29 mouse cellular contexts compared by ENCODE assay signal in genomic region chr14:118307060-118307459, GRCm38 (mm10). TPM values are rescaled to one million over a fixed set of nuclear protein-coding genes. Genes with fewer than 3 reads are reported as not detected.
DNase-seq lines count a peak whose midpoint lies in the region; ATAC-seq and TF ChIP-seq lines count a peak whose summit lies in the region.
"Had no signal": no experiment of that assay in that cellular context is flagged by ENCODE, and none has a peak within 500 bp of the region (broad histone marks: within the 10 kb centered on the region; RNA-seq: fewer than 3 reads in every experiment).

No protein-coding gene starts in this region.

- 68% methylated on average over 8 of the region's 8 CpGs for WGBS in embryonic facial prominence, embryonic 14.5 days
- 82% methylated on average over 8 of the region's 8 CpGs for WGBS in embryonic facial prominence, embryonic 10.5 days
- WGBS in stomach, embryonic 15.5 days: 69% methylated on average over 8 of the region's 8 CpGs
- 67% methylated on average over 8 of the region's 8 CpGs for WGBS in stomach, postnatal 0 days

- H3K27ac ChIP-seq in embryonic facial prominence, embryonic 14.5 days (replicated peaks; ENCODE audit: low read depth, low read length): no peak overlapping the region
- no peak overlapping the region for H3K27ac ChIP-seq in embryonic facial prominence, embryonic 10.5 days (replicated peaks)
- H3K27ac ChIP-seq in CH12.LX (ENCODE audit: insufficient read depth, low read depth): peak overlapping the region; percentile 95
- H3K27ac ChIP-seq in stomach, embryonic 15.5 days: peak overlapping the region; percentile 52; the same call in 1 of the 2 replicates
- peak overlapping the region; percentile 67 for H3K27ac ChIP-seq in stomach, postnatal 0 days (replicated peaks)
- H3K27ac ChIP-seq: embryonic facial prominence, embryonic 12.5 days; embryonic facial prominence, embryonic 15.5 days; forebrain, embryonic 10.5 days; forebrain, embryonic 12.5 days had no signal

- peak; percentile 37 for DNase-seq in embryonic facial prominence, embryonic 14.5 days (ENCODE audit: low spot score)
- DNase-seq in embryonic facial prominence, embryonic 10.5 days (ENCODE audit: low spot score): no peak
- peak; percentile 68 for DNase-seq in CH12.LX (ENCODE audit: extremely low read depth)
- no peak for DNase-seq in stomach, postnatal 0 days (ENCODE audit: low spot score)
- DNase-seq in heart, adult 9 months (ENCODE audit: low spot score in 2 of 2): no peak
- DNase-seq: adrenal gland, adult 8-10 months; adrenal gland, postnatal 14 days; adrenal gland, postnatal 36 days; B cell, adult 2 months; cerebellum, adult 11-12 months; cerebellum, adult 2 months; cerebellum, adult 9-10 months; cerebellum, postnatal 10 days; cerebellum, postnatal 36 days; embryo, embryonic 11 days had no signal

- ATAC-seq in embryonic facial prominence, embryonic 14.5 days (ENCODE audit: low read depth): no peak
- no peak for ATAC-seq in stomach, embryonic 15.5 days (ENCODE audit: insufficient read depth, low FRiP score, low read depth)
- ATAC-seq in stomach, postnatal 0 days (ENCODE audit: low FRiP score, low TSS enrichment): no peak
- no peak for ATAC-seq in activated CD4-positive, CD25-positive, alpha-beta regulatory T cell, adult 4 months
- ATAC-seq: CD4-positive, CD25-positive, alpha-beta regulatory T cell, adult 4 months; forebrain, embryonic 14.5 days; forebrain, embryonic 16.5 days had no signal

- no peak for TF ChIP-seq RAD21 in CH12.LX (IDR thresholded peaks at IDR 0.05; ENCODE audit: low read depth, low read length)

- no peak overlapping the region for H3K9ac ChIP-seq in embryonic facial prominence, embryonic 14.5 days (ENCODE audit: low read depth, low read length)
- peak overlapping the region; percentile 89 for H3K9ac ChIP-seq in CH12.LX (ENCODE audit: insufficient read depth, low read depth)
- H3K9ac ChIP-seq in stomach, embryonic 15.5 days: no peak overlapping the region
- no peak overlapping the region for H3K9ac ChIP-seq in stomach, postnatal 0 days (ENCODE audit: low read length)
- H3K9ac ChIP-seq: embryonic facial prominence, embryonic 12.5 days; embryonic facial prominence, embryonic 15.5 days; forebrain, embryonic 12.5 days had no signal

- peak; percentile 69 for TF ChIP-seq POLR2A in CH12.LX (IDR thresholded peaks at IDR 0.05; ENCODE audit: low read depth, low read length)

- no peak for TF ChIP-seq CTCF in CH12.LX (conservative IDR thresholded peaks at IDR 0.05 in 1 of 2, IDR thresholded peaks at IDR 0.05 in 1 of 2; ENCODE audit: low read depth in 2 of 2, low read length in 2 of 2)
- no peak for TF ChIP-seq CTCF in stomach, postnatal 0 days (IDR thresholded peaks at IDR 0.05; ENCODE audit: low read depth)

- H3K4me1 ChIP-seq in embryonic facial prominence, embryonic 14.5 days (ENCODE audit: control insufficient read depth, insufficient read depth, low read length): peaks cover 4% of the 10 kb centered on the region
- H3K4me1 ChIP-seq in embryonic facial prominence, embryonic 10.5 days: peaks cover 3% of the 10 kb centered on the region; the same call in 1 of the 2 replicates
- H3K4me1 ChIP-seq in CH12.LX (ENCODE audit: control insufficient read depth in 1 of 2, insufficient read depth in 2 of 2): peaks cover 14 to 57% of the 10 kb centered on the region in 2 experiments
- peaks cover 5% of the 10 kb centered on the region; the same call in 1 of the 2 replicates for H3K4me1 ChIP-seq in stomach, embryonic 15.5 days
- no peaks in the 10 kb centered on the region for H3K4me1 ChIP-seq in stomach, postnatal 0 days (replicated peaks; ENCODE audit: control insufficient read depth, insufficient read depth)

- dilution Hi-C loops in CH12.LX (cut with MboI; ENCODE audit: extremely low pct_ligation_motif_present, extremely low pct_unique_long_range_greater_than_20kb, low sequenced_read_pairs): no loop called here

- in situ Hi-C loops in CH12.LX (cut with MboI; ENCODE audit: low pct_ligation_motif_present, low pct_unique_long_range_greater_than_20kb, low sequenced_read_pairs): no loop called here

- no peak overlapping the region for H3K4me3 ChIP-seq in embryonic facial prominence, embryonic 14.5 days (ENCODE audit: low read depth, low read length)
- H3K4me3 ChIP-seq in embryonic facial prominence, embryonic 10.5 days: no peak overlapping the region
- peak overlapping the region; percentile 46 to 59 (median 51) for H3K4me3 ChIP-seq in CH12.LX (replicated peaks in 1 of 3; ENCODE audit: low read depth in 2 of 3, low read length in 2 of 3, poor library complexity in 1 of 3)
- H3K4me3 ChIP-seq in stomach, embryonic 15.5 days (replicated peaks): no peak overlapping the region
- H3K4me3 ChIP-seq in stomach, postnatal 0 days (ENCODE audit: low read depth, low read length): no peak overlapping the region
- H3K4me3 ChIP-seq: embryonic facial prominence, embryonic 12.5 days; embryonic facial prominence, embryonic 15.5 days; erythroblast, embryonic 14.5 days; forebrain, embryonic 10.5 days; forebrain, embryonic 12.5 days had no signal

- no peaks in the 10 kb centered on the region for H3K36me3 ChIP-seq in embryonic facial prominence, embryonic 14.5 days (ENCODE audit: control insufficient read depth, insufficient read depth, low read length)
- H3K36me3 ChIP-seq in embryonic facial prominence, embryonic 10.5 days (replicated peaks): no peaks in the 10 kb centered on the region
- H3K36me3 ChIP-seq in CH12.LX (replicated peaks in 1 of 2; ENCODE audit: control insufficient read depth in 1 of 2, insufficient read depth in 1 of 2, low read length in 1 of 2): no peaks in the 10 kb centered on the region
- no peaks in the 10 kb centered on the region for H3K36me3 ChIP-seq in stomach, embryonic 15.5 days
- no peaks in the 10 kb centered on the region for H3K36me3 ChIP-seq in stomach, postnatal 0 days (ENCODE audit: control insufficient read depth, insufficient read depth, low read length)
- H3K36me3 ChIP-seq: embryonic facial prominence, embryonic 12.5 days; embryonic facial prominence, embryonic 15.5 days; forebrain, embryonic 10.5 days; forebrain, embryonic 12.5 days had no signal

- no peaks in the 10 kb centered on the region for H3K9me3 ChIP-seq in embryonic facial prominence, embryonic 14.5 days (ENCODE audit: control insufficient read depth, low read length)
- no peaks in the 10 kb centered on the region for H3K9me3 ChIP-seq in embryonic facial prominence, embryonic 10.5 days
- H3K9me3 ChIP-seq in CH12.LX (replicated peaks; ENCODE audit: low read length): no peaks in the 10 kb centered on the region
- H3K9me3 ChIP-seq in stomach, embryonic 15.5 days: no peaks in the 10 kb centered on the region
- no peaks in the 10 kb centered on the region for H3K9me3 ChIP-seq in stomach, postnatal 0 days (ENCODE audit: control insufficient read depth, low read length)
- H3K9me3 ChIP-seq: embryonic facial prominence, embryonic 12.5 days; embryonic facial prominence, embryonic 15.5 days; forebrain, embryonic 10.5 days; forebrain, embryonic 12.5 days had no signal

- no peaks in the 10 kb centered on the region for H3K27me3 ChIP-seq in embryonic facial prominence, embryonic 14.5 days (replicated peaks; ENCODE audit: control insufficient read depth, insufficient read depth, low read length)
- no peaks in the 10 kb centered on the region for H3K27me3 ChIP-seq in embryonic facial prominence, embryonic 10.5 days (replicated peaks; ENCODE audit: low read depth, poor library complexity, severe bottlenecking)
- H3K27me3 ChIP-seq in CH12.LX (replicated peaks): no peaks in the 10 kb centered on the region
- H3K27me3 ChIP-seq in stomach, embryonic 15.5 days (replicated peaks): no peaks in the 10 kb centered on the region
- no peaks in the 10 kb centered on the region for H3K27me3 ChIP-seq in stomach, postnatal 0 days (ENCODE audit: control insufficient read depth, insufficient read depth, low read length)
- H3K27me3 ChIP-seq: embryonic facial prominence, embryonic 12.5 days; embryonic facial prominence, embryonic 15.5 days had no signal

- H3K4me2 ChIP-seq in embryonic facial prominence, embryonic 14.5 days (ENCODE audit: low read depth, low read length): no peak overlapping the region
- H3K4me2 ChIP-seq in CH12.LX (ENCODE audit: insufficient read depth, low read depth, poor library complexity, severe bottlenecking): peak overlapping the region; percentile 92
- H3K4me2 ChIP-seq in stomach, embryonic 15.5 days: no peak overlapping the region
- no peak overlapping the region for H3K4me2 ChIP-seq in stomach, postnatal 0 days (replicated peaks; ENCODE audit: low read depth)
- H3K4me2 ChIP-seq: embryonic facial prominence, embryonic 12.5 days; embryonic facial prominence, embryonic 15.5 days; forebrain, embryonic 12.5 days had no signal

- H3K79me2 ChIP-seq in CH12.LX (replicated peaks; ENCODE audit: control insufficient read depth, extremely low read depth, insufficient read depth, poor library complexity, severe bottlenecking): no peaks in the 10 kb centered on the region

- peak; percentile 86 for TF ChIP-seq EP300 in CH12.LX (IDR thresholded peaks at IDR 0.05; ENCODE audit: low read length)
- TF ChIP-seq EP300 in stomach, postnatal 0 days (optimal IDR thresholded peaks at IDR 0.05): no peak

TF ChIP-seq in CH12.LX, 34 proteins besides CTCF, POLR2A, EP300 and RAD21 (continues in another document):
- TF ChIP-seq TBP (conservative IDR thresholded peaks at IDR 0.05; ENCODE audit: low read depth, low read length) (peak; percentile 83), ZC3H11A (IDR thresholded peaks at IDR 0.05; ENCODE audit: low read depth, low read length) (no peak), IRF4 (IDR thresholded peaks at IDR 0.05; ENCODE audit: low read depth, low read length) (peak; percentile 82; the same call in 1 of the 2 replicates), RCOR1 (conservative IDR thresholded peaks at IDR 0.05; ENCODE audit: low read depth, low read length) (no peak), MAZ (IDR thresholded peaks at IDR 0.05; ENCODE audit: low read depth, low read length) (no peak), KAT2A (IDR thresholded peaks at IDR 0.05; ENCODE audit: insufficient replicate concordance, low read length) (no peak), ELF1 (IDR thresholded peaks at IDR 0.05; ENCODE audit: low read depth, low read length) (no peak), SMC3 (IDR thresholded peaks at IDR 0.05; ENCODE audit: low read depth, low read length) (no peak), ZNF384 (IDR thresholded peaks at IDR 0.05; ENCODE audit: low read depth, low read length) (no peak), PAX5 (IDR thresholded peaks at IDR 0.05; ENCODE audit: low read length) (no peak)

RNA-seq across cellular contexts. Expression of gene Gm9376, which starts 40.3 kb away (rescaled TPM):
- not detected in 2 replicates for polyA plus RNA-seq in embryonic facial prominence, embryonic 14.5 days (2014; fragmentation: Nextera tagmentation; extraction: Ambion mirVana)
- polyA plus RNA-seq in embryonic facial prominence, embryonic 10.5 days (2016; fragmentation: Nextera tagmentation; extraction: Ambion mirVana): not detected in 2 replicates
- total RNA-seq in CH12.LX (2012; rRNA removed) (not detected in 2 replicates), CH12.LX (2014; rRNA removed) (not detected in 2 replicates)
- not detected in 2 replicates for polyA plus RNA-seq in CH12.LX (2012; ENCODE audit: insufficient read length, low read depth)
- not detected in 2 replicates for polyA plus RNA-seq in stomach, embryonic 15.5 days (2015; fragmentation: Nextera tagmentation; extraction: Ambion mirVana)
- polyA plus RNA-seq in stomach, postnatal 0 days (2015; fragmentation: Nextera tagmentation; extraction: Ambion mirVana): not detected in 2 replicates
- not detected for polyA plus RNA-seq in activated CD4-positive, CD25-positive, alpha-beta regulatory T cell, adult 4 months (2017; shearing (Covaris generic))
- total RNA-seq: adrenal gland, adult 18-20 months; adrenal gland, adult 8-10 months; adrenal gland, postnatal 14 days; adrenal gland, postnatal 36 days; common myeloid progenitor, adult 5-6 weeks; ES-E14; MEL had no signal
- polyA plus RNA-seq: CD4-positive, CD25-positive, alpha-beta regulatory T cell, adult 4 months; cerebellum, adult 2 months; embryonic facial prominence, embryonic 12.5 days; embryonic facial prominence, embryonic 15.5 days; erythroblast, embryonic 14.5 days; forebrain, embryonic 10.5 days; forebrain, embryonic 12.5 days; forebrain, embryonic 14.5 days; forebrain, embryonic 16.5 days had no signal

Comparison
In these comparisons a context has a peak if more than half of its experiments do, and no peak if none do; other contexts are left out.
1. DNase-seq: peak in embryonic facial prominence, embryonic 14.5 days (single experiment) and CH12.LX (single experiment); none in embryonic facial prominence, embryonic 10.5 days (single experiment), stomach, postnatal 0 days (single experiment) and heart, adult 9 months (0 of 2).
2. H3K27ac ChIP-seq: peak in CH12.LX (single experiment), stomach, embryonic 15.5 days (single experiment) and stomach, postnatal 0 days (single experiment); none in embryonic facial prominence, embryonic 14.5 days (single experiment) and embryonic facial prominence, embryonic 10.5 days (single experiment).
3. H3K4me3 ChIP-seq: peak in CH12.LX (3 of 3); none in embryonic facial prominence, embryonic 14.5 days (single experiment), embryonic facial prominence, embryonic 10.5 days (single experiment), stomach, embryonic 15.5 days (single experiment) and stomach, postnatal 0 days (single experiment).